Mouse (Mus musculus) retina, postnatal 7 days (tissue): ENCODE measurements around the gene Oca2.
A peak's percentile ranks its signal among the peaks of the same experiment; 100 is the strongest.

ENCODE experiments used
- DNase-seq: peaks from one replicate; pipeline ENCODE4 v3.0.0-alpha.2; 2012; ENCODE audit warnings: low read depth, low spot score

Oca2 gene

DNA sequence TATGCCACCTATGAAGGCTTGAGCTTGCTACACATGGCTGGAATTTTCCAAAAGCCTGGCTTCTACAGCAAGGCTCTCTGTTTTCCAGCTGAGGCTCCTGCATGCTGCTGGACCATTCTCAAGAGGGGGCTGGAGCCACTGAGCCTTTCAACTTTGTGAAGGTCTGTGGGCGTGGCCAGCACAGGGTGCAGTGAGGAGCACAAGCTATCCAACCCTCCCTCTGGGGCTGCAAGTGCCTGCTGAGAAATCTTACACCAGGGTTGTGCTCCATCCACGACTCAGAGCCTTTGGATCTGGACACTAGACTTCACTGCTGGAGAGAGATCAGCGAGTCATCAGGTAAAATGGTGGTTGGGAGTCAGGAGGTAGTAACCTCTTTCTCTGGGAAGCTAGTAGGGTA, at the start of gene Oca2:
TSS of gene Oca2 (plus strand) at position 218 of the 400 bp plus-strand sequence.
- DNase-seq: no peak

DNA sequence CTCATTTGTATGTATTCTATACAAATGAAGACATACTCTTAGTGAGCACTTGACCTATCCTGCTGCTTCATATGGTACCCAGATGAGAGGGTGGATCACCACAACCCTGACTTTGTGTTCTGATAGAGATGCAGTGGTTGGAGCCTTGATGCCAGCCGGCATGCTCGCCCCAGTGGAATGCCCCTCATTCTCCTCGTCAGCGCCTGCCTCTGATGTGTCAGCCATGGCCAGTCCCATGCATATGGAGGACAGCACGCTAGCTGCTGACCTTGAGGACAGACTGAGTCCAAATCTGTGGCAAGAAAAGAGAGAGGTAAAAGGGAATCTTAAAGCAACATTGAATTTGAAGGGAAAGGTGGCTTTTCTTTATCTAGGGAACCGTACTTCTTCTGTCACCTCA, 48.5 kb upstream of the Oca2 start:
- no peak for DNase-seq

DNA sequence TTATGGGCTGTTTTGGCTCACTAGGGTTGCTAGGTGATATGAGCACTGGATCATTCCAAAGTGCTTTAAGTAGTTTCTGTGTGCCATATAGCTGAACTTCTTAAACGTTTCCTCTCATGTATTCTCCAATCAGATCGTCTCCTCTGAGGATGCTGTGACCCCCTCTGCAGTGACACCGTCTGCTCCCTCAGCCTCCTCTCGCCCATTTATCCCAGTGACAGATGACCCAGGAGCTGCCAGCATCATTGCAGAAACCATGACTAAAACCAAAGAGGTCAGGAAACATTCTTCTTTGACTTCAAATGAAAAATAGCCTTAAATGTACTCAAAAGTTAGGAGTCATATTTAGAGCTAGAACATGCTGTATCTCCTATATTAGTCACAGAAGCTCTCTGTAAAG, 47.9 kb upstream of the Oca2 start:
- DNase-seq: no peak

DNA sequence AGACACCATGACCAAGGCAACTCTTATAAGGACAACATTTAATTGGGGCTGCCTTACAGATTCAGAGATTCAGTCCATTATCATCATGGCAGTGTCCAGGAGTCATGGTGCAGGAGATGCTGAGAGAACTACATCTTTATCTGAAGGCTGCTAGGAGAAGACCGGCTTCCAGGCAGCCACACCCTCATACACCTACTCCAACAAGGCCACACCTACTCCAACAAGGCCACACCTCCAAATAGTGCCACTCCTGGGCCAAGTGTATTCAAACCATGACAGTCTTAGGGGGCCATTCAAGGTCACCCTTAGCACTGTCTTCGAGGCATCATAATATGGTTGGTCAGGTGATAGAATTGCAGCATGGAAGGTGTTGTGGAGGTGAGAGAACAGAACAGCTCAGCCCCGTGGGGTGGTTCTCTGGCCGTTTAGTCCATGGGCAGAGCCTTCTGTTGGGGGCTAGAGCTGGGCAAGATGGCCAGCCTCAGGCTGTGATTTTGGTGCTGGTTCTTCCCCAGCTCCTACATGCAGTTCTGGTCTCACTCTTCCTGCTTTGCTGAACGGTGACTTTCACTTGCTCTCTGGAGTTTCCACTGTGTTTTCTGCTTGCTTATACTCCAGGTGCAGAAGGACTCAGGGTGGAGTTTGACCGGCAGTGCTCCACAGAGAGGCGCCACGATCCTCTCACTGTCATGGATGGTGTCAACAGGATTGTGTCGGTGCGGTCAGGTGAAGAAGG, 37.9 kb upstream of the Oca2 start:
- no peak for DNase-seq

DNA sequence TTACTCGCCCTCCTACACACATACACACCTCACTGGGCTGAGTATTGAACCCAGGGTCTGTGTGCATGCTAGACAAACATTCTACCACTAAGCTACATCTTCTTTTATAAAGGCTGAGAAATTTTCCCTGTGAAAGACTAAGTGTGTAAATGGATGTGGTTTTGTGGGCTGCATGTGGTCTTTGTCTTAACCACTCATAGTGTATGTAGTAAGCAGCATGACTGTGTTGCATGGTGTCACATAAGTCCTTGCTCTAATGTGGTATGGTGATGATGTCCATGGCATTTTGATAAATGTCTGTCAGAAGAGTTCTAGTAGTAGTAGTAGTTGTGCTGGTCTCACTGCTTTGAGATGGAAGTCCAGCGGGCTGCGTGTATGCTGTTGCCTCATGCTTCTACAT, 36.7 kb upstream of the Oca2 start:
- no peak for DNase-seq

DNA sequence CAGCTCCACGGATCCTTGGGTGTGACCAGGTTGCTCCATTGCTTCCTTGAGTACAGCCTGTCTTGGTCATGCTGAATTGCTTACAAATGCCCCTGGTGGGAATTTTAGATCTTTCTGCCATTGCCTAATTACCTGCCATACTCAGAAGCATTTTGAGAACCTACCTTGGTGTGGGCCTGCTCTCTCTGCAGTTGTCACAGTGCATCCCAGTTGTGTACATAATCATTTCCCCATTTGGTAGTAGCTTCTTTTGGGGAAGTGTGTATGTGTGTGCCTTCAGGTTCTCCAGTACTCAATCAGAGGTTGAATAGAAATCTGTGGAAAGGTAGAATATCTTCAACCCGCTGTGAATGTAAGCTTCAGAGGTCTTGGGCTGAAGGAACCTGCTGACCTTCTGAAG, 36.3 kb upstream of the Oca2 start:
- DNase-seq: no peak

DNA sequence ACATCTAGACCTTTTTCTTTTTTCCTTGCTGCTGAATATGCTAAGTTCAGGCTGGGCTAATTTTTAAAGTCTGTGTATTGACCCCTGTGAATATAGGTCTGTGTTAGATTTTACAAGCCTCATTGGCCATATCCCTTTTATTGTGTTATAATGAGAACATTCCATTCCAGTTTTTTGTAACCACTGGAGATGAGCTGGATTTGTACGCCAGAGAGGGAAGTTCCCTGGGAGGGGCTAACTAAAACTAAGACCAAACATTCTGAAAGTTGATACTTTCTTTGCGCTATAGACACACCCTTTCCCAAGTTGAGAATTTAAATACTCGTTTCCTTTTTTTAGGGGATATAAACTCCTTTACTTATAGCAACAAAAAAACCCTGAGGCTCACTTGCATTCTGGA, 34.7 kb upstream of the Oca2 start:
- no peak for DNase-seq

DNA sequence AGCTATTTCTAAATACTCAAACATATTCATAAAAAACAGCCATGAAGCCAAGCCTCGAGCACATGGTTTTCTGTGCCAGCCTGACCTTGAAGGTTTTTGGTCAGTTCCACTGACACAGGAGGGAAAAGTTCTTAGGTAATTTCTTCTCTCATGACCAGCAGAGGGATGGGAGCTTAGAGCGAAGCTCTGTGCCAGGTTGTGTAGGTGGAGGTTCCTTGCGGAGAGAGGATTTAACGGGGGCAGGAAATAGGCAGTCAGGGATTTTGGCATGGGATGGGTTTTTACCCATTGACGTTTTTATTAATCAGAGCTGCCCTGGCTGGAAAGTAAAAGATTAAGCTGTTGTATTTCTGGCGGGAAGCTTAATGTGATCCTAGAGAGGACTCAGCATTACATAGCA, 18.7 kb upstream of the Oca2 start:
- DNase-seq: no peak

DNA sequence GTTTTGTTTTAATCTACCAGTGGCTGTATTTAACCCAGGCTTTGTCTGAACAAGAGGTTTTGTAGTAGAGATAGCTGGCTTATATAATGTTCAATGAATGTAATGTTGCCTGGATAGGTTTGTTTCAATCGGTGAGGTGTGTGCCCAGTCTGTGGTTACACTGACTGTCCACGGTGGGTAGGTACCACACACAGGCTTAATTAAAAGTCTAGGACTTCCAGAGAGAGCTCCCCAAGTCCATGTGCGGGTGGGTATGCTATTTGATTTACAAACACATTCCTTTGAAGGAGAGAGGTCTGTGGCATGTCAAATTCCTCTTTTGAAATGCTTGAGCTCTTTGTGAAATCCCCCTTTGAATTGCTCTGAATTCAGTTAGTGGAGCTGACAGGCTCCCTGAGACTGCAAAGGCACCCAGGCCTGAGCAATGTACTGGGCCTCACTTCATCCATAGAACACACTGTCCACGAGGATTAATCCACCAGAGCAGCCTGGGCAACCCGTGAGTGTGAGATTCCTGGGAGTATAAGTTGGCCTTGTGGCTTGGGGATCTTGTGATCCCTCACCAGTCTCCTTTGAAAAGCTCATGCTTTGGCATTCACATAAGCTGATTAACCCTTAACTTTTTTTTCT, 3.7 kb upstream of the Oca2 start:
- DNase-seq: no peak

DNA sequence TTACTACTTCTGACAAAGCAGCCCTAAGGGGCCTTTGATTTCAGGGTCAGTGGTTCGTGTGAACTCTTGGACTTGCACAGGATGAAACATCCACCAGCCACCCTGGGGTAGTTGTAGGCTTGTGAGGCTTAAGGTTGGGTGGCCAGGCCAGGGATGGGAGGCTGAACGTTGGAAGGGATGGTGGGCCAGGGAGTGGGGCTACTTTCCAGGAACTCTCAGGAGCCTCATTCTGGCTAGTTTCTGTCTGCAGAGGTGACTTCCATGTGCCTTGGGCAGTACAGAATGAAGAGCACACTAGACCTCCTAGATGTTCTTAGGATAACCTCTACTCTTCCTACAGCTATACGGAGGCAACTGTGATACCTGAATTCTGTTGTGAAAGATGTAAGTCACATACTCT, 2.9 kb upstream of the Oca2 start:
- no peak for DNase-seq

DNA sequence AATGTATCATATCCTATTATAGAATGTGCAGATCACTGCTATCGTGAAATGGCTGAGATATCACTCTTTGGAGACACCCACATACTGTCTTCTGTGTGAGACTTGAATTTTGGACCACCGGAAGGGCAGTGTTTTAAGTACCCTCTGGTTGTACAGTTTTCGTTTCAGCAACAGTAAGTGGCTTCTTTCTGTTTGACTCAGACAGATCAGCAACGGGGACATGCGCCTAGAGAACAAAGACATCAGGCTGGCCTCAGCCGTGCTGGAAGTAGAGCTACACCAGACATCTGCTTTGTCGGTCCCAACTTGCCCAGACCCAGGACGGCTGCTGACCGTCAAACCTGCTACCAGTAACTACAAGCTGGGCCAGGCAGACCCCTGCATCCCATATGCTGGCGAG, 15.0 kb downstream of the Oca2 start:
- no peak for DNase-seq

DNA sequence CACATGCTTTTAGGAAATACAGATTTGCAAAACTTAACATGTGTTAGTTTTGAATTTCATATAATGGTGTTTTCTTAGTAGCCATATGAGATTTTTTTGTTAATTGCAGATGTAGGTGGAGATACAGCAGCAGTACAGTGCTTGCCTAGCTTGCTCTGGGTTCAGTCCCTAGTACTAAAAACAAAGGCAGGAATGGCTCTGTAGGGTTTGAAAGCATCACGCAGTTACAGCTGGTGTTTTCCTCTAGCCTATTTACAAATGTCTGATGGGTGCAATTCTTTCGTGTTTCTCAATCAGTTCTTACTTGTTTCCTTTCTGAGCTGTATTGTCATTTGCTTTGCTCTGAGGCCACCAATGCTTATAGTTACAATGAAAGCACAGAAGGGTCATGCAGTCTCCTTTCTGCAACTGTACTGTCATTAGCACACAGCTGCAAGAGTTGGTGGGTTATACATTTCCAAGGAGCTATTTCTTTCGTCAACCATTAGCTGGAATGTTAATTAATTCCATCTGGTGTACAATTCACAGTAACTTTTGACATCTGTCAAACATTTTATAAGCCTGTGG, 18.4 kb downstream of the Oca2 start:
- no peak for DNase-seq

DNA sequence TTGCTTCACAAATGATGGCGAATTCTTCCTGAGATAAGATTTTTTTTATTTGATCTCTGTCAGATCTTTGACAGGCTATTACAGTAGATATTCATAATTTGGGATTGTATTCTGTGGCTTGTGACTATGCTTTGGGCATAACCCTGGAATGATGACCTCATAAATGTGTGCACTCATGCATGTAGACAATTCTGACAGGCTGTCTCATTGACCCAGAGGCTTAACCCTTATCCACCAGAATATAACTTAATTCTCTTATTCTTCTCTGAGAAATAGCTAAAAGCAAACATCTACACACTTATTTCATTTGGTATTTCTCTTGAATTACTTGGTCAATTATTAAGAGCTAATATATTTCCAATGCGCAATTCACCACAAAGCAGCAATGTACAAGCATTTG, 37.9 kb downstream of the Oca2 start:
- no peak for DNase-seq

DNA sequence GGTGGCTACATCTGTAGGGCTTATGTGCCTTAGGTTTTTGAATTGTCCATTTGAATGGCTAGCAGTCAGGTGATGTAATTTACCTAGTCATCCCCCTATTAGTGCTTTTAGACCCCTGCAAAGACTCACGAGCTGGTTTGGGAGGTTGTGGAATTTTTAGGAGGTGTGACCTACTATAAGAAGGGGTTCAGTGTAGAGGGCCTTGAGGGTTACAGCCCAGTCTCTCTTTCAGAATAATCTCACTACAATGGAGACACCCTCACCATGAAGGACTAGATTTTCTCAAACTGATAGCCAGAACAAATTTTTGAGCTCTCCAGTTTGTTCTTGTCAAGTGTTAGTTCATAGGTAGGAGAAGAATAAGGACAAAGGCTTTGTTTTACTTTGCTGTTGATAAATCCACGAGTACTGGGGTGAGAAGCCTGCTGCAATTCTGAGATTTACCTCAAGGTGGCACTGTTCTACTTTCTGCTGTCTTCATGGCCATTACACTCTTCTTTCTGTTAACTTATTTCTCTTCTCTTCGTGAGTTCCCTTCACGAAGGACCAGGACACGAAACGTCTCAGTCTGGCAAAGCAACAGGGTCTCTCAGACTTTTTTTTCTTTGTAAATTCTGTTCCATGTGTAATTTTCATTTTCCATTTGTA, 52.0 kb downstream of the Oca2 start:
- peak; percentile 37 for DNase-seq

DNA sequence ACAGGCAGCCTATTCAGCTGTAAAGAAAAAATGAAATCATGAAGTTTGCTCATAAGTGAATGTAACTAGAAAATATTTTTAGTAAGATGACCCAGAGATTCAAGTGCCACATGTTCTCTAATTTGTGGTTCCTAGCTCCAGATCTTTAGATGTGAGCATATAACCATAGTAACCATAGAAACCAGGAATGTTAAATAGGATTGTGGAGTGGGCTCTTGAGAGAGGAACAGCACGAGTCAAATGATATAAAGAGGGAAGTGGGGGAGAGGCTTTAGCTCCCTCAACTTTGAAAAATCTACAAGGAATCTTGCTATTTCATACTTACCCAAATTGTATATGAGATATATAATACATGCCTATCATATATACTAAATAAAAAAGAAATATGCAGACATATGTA, 64.8 kb downstream of the Oca2 start:
- DNase-seq: no peak

DNA sequence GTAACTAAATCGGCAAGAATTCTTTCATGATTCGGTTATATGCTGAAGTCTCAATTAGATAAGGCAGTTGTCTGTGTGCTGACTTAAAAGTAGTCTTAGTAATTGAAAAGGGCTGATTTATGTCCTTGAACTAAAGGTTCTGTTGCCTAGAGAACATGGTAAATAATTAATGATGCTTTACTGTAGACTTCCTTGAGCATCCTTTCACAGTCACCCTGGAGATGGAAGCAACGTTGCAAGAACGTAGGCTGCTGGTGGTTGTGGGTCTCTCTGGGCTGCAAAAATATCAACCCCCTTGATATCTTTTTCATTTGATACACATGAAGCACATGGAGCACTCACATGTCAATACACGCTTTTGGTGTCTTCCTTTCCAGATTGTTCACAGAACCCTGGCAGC, 74.8 kb downstream of the Oca2 start:
- DNase-seq: no peak

DNA sequence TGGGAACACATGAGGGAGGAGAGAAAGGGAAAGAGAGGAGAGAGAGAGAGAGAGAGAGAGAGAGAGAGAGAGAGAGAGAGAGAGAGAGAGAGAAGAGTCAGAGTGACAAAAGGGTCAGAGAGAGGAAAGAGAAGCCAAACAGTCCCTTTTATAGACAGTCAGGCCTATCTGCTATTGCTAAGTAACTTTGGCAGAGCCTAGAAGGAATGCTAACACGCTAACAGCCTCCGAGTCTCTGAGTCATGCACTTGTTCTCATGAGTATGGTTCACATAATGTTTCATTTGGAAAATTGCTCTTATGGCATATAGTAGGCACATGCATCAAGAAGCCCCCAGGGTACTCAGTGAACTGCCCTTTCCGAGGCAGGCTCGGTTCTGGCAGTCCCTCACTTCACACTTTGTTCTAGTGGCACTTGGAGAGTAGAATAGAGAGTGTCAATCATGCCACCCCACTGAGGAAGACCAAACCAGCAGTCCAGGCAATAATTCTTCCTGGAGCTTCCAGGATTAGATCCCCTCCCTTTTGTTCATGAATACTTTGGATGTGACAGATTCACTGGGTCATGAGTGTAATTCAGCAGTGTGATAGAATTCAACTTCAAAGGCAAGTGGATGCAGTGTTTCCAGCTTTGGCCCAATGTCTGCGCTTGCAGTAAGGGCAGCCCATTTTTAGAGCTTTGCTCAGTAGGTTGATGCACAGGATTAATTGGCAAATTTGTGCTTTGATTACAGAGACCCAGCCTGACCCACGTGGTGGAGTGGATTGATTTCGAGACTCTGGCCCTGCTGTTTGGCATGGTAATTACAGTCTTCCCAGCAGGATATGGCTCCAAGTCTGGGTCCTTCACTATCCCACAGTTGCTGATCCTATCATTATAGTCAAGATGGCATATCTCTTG, 76.3 kb downstream of the Oca2 start:
- no peak for DNase-seq

DNA sequence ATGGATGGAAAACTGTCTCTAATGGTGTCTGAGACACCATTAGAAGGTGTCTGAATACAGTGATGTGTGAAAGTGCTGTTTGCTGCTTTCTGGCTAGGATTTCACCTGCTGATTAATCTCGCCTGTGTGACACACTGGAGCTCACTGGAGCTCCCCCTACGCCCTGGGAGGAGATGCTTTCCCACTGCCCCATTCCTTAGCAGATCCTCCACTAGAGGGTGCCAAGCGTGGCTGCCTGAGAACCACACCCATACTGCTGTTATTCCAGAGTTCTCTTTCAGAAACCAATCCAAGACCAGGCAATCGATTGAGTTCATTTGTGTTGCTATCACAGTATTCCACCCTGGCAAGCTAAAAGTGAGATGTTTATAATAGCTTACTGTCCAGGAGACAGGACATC, 88.2 kb downstream of the Oca2 start:
- DNase-seq: no peak

DNA sequence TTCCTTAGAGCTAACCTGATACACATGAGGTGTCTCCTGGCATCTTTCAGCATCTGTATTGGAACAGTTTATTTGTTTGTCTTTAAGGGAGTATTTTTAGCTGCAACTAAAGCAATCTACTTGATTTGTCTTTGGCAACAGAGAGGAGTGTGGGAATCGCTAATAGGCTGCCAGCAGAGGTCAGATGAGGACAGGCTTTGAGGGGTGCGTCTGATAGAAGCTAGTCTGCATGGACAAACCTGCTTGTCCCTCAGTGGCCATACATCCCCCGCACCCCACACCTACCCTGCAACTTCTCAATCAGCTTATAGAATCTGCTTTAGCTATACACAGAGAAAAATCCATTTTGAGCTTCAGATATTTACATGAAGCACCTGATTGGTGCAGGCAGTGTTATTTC, 109.0 kb downstream of the Oca2 start:
- DNase-seq: no peak

DNA sequence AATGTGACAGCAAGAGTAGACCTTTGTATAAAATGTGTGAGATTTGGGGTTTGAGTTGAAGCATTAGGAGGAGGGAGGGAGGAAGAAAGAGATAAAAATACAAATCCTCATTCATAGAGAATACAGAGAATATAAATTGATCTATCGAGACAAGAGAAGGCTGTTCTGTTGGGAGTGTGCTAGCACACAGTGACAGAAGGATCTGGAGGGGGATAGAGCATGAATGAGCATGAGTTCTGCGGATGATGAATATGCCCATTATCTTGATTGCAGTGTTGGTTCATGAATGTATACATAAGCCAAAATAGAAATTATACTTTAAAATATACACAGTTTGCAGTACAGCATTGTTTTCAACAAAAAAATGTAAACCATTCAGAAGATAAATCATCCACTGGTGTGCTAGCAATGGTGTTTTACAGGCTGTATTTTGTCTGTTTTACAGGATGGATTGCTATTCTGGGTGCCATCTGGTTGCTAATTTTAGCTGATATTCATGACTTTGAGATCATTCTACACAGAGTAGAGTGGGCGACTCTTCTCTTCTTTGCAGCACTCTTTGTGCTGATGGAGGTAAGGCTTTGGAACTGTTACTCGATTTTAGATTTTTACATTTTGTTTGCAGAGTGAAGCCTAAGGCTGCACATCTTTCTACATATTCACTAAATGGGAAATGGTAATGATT, 117.2 kb downstream of the Oca2 start:
- no peak for DNase-seq

DNA sequence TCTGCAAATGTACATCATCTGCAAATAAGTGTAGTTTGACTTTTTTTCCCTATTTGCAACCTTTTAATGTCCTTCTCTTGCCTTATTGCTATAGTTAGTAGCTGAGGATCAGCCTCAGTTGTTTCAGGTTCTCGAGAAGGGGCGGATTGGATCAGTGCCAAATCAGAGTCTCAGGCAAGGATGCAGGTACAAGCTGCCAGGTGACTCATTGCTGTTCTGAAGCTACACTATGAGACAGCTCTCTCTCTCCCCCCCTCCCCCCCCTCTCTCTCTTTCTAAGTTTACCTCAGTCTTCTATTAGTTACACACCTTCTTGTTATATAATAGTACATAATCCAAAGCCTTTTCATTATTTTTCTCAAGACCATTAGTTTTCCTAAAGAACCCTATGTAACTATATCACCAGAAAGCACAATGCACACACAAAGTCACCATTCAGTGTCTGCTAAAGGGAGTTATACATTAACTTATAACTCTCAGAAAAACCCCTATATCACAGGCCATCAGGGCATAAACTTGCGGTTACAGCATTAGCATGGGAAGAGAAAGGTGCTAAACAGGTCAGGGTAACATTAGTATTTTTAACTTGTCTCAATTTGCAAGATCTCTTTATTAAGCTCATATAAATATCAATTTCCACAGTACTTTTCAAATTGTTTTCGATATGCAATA, 142.3 kb downstream of the Oca2 start:
- DNase-seq: no peak
